Mouse (Mus musculus) midbrain, embryonic 14.5 days (tissue): Measurements from ENCODE around the gene Ankrd13d. TPM values are rescaled to one million over a fixed set of nuclear protein-coding genes. Genes with fewer than 3 reads are reported as not detected.

Source experiments
- ATAC-seq: fragments of 200-750 bp; cut with Nextera tagmentation; 2 replicates; pipeline ENCODE4 v1.8.0; 2017; ENCODE audit warnings: moderate number of reproducible peaks, moderate library complexity; ENCODE audit not compliant: low FRiP score, low TSS enrichment
- DNase-seq: peaks from one replicate; pipeline ENCODE4 v3.0.0-alpha.2; 2015
- H3K27ac ChIP-seq: fragments of 300-500 bp; sonication (generic); replicated peaks from 2 replicates; pipeline ENCODE4 v1.5.1; 2014; ENCODE audit warnings: mild to moderate bottlenecking, low read depth, low read length, moderate library complexity
- H3K27me3 ChIP-seq: fragments of 300-500 bp; sonication (generic); 2 replicates; pipeline ENCODE4 v1.6.1; 2014; ENCODE audit warnings: low read length, control low read depth, mixed read lengths; ENCODE audit not compliant: control insufficient read depth, insufficient read depth
- H3K36me3 ChIP-seq: fragments of 300-500 bp; sonication (generic); 2 replicates; pipeline ENCODE4 v1.6.1; 2014; ENCODE audit warnings: low read length, control low read depth; ENCODE audit not compliant: control insufficient read depth, insufficient read depth
- H3K4me1 ChIP-seq: fragments of 300-500 bp; sonication (generic); 2 replicates; pipeline ENCODE4 v1.6.1; 2014; ENCODE audit warnings: mild to moderate bottlenecking, antibody characterized with exemption, low read length, control low read depth; ENCODE audit not compliant: control insufficient read depth, insufficient read depth
- H3K4me2 ChIP-seq: fragments of 300-500 bp; sonication (generic); 2 replicates; pipeline ENCODE4 v1.6.1; 2014; ENCODE audit warnings: mild to moderate bottlenecking, low read length, moderate library complexity
- H3K4me3 ChIP-seq: fragments of 300-500 bp; sonication (generic); replicated peaks from 2 replicates; pipeline ENCODE4 v1.5.1; 2014; ENCODE audit warnings: low read depth, low read length
- H3K9ac ChIP-seq: fragments of 300-500 bp; sonication (generic); replicated peaks from 2 replicates; pipeline ENCODE4 v1.6.1; 2014; ENCODE audit warnings: mild to moderate bottlenecking, low read length, moderate library complexity
- H3K9me3 ChIP-seq: fragments of 300-500 bp; sonication (generic); 2 replicates; pipeline ENCODE4 v1.6.1; 2016; ENCODE audit warnings: low read length, control low read depth, mixed read lengths; ENCODE audit not compliant: control insufficient read depth
- WGBS: fragments of 180-500 bp; shearing (Covaris S2); extraction: QIAGEN DNeasy Blood & Tissue Kit; methylation state at CpG from one replicate; pipeline ENCODE4 v1.1.7; 2014; 5-methylcytosine and 5-hydroxymethylcytosine counted together
- polyA plus RNA-seq: library from polyadenylated mRNA; unstranded; fragments of >200 nt; fragmentation: Nextera tagmentation; extraction: Ambion mirVana; gene quantifications from 2 replicates; pipeline ENCODE4 v1.2.1, GENCODE M21; 2014

Ankrd13d gene
- polyA plus RNA-seq: 34.5 and 39.3 TPM in 2 replicates

GRCm38 (mm10) chr19:4282898-4283553 is at the start of gene Ankrd13d:
Ankrd13d (minus strand) TSS chr19:4283137.
- H3K9me3 ChIP-seq: no peaks in the 10 kb centered on the region
- H3K4me2 ChIP-seq: peak within 1 kb of the TSS; percentile 70
- H3K36me3 ChIP-seq: peaks cover 33% of the 10 kb centered on the region
- H3K4me1 ChIP-seq: peaks cover 8% of the 10 kb centered on the region
- peak within 1 kb of the TSS; percentile 56 for H3K4me3 ChIP-seq
- ATAC-seq: peak; percentile 93
- H3K27ac ChIP-seq: peak within 1 kb of the TSS; percentile 68
- no peaks in the 10 kb centered on the region for H3K27me3 ChIP-seq
- WGBS: under 1% methylated on average over 49 of the region's 50 CpGs
- H3K9ac ChIP-seq: peak within 1 kb of the TSS; percentile 79
- DNase-seq: peak; percentile 91

GRCm38 (mm10) chr19:4332653-4333052 is 49.7 kb upstream of the Ankrd13d start:
- Histone ChIP-seq H3K9ac (peak overlapping the region; percentile 67), H3K9me3 (no peaks in the 10 kb centered on the region), H3K27me3 (no peaks in the 10 kb centered on the region), H3K4me2 (peak overlapping the region; percentile 86), H3K27ac (peak overlapping the region; percentile 89), H3K36me3 (peaks cover 32% of the 10 kb centered on the region), H3K4me3 (peak overlapping the region; percentile 52), H3K4me1 (peaks cover 23% of the 10 kb centered on the region)
- DNase-seq (peak; percentile 61), ATAC-seq (no peak)
- under 1% methylated on average over 4 of the region's 4 CpGs for WGBS

- DNase-seq (no peak), ATAC-seq (no peak)
- no peak overlapping the region for H3K4me3 ChIP-seq
- H3K4me1 ChIP-seq: peaks cover 23% of the 10 kb centered on the region
- WGBS: 92% methylated on average over 3 of the region's 3 CpGs
- no peak overlapping the region for H3K27ac ChIP-seq
- no peak overlapping the region for H3K9ac ChIP-seq
- H3K4me2 ChIP-seq: no peak overlapping the region
- H3K36me3 ChIP-seq: peaks cover 46% of the 10 kb centered on the region
- no peaks in the 10 kb centered on the region for H3K27me3 ChIP-seq
- H3K9me3 ChIP-seq: no peaks in the 10 kb centered on the region
Measured at GRCm38 (mm10) chr19:4331273-4331672, 48.3 kb upstream of the Ankrd13d start.

GRCm38 (mm10) chr19:4330603-4331002 is 47.7 kb upstream of the Ankrd13d start:
- Histone ChIP-seq H3K27ac (no peak overlapping the region), H3K9ac (no peak overlapping the region), H3K4me3 (no peak overlapping the region), H3K4me1 (peaks cover 23% of the 10 kb centered on the region), H3K4me2 (no peak overlapping the region), H3K27me3 (no peaks in the 10 kb centered on the region), H3K9me3 (no peaks in the 10 kb centered on the region), H3K36me3 (peaks cover 53% of the 10 kb centered on the region)
- no peak for ATAC-seq
- WGBS: 92% methylated on average over 2 of the region's 2 CpGs
- DNase-seq: no peak

GRCm38 (mm10) chr19:4328737-4329304 is 45.9 kb upstream of the Ankrd13d start:
- Histone ChIP-seq H3K9me3 (no peaks in the 10 kb centered on the region), H3K27me3 (no peaks in the 10 kb centered on the region), H3K4me1 (peaks cover 17% of the 10 kb centered on the region), H3K9ac (no peak overlapping the region), H3K36me3 (peaks cover 71% of the 10 kb centered on the region), H3K4me2 (no peak overlapping the region), H3K4me3 (no peak overlapping the region), H3K27ac (no peak overlapping the region)
- no peak for DNase-seq
- 94% methylated on average over 8 of the region's 8 CpGs for WGBS
- no peak for ATAC-seq

GRCm38 (mm10) chr19:4326881-4327280 is 43.9 kb upstream of the Ankrd13d start:
- Histone ChIP-seq H3K36me3 (peaks cover 90% of the 10 kb centered on the region), H3K9me3 (no peaks in the 10 kb centered on the region), H3K4me1 (peaks cover 3% of the 10 kb centered on the region), H3K9ac (no peak overlapping the region), H3K27ac (no peak overlapping the region), H3K27me3 (no peaks in the 10 kb centered on the region), H3K4me3 (no peak overlapping the region), H3K4me2 (no peak overlapping the region)
- WGBS: 82% methylated on average over 1 of the region's 1 CpGs
- ATAC-seq (no peak), DNase-seq (no peak)

- WGBS: 91% methylated on average over 3 of the region's 3 CpGs
- Histone ChIP-seq H3K4me2 (no peak overlapping the region), H3K4me1 (no peaks in the 10 kb centered on the region), H3K27me3 (no peaks in the 10 kb centered on the region), H3K9me3 (no peaks in the 10 kb centered on the region), H3K9ac (no peak overlapping the region), H3K36me3 (peaks cover 94% of the 10 kb centered on the region), H3K27ac (no peak overlapping the region), H3K4me3 (no peak overlapping the region)
- no peak for DNase-seq
- ATAC-seq: no peak
Measured at GRCm38 (mm10) chr19:4326106-4326505, 43.2 kb upstream of the Ankrd13d start.

GRCm38 (mm10) chr19:4322134-4322533 is 39.2 kb upstream of the Ankrd13d start:
- peaks cover 98% of the 10 kb centered on the region for H3K36me3 ChIP-seq
- H3K27ac ChIP-seq: no peak overlapping the region
- ATAC-seq (no peak), DNase-seq (no peak)
- H3K4me3 ChIP-seq: no peak overlapping the region
- H3K9me3 ChIP-seq: no peaks in the 10 kb centered on the region
- H3K9ac ChIP-seq: no peak overlapping the region
- no peaks in the 10 kb centered on the region for H3K4me1 ChIP-seq
- no peak overlapping the region for H3K4me2 ChIP-seq
- WGBS: 97% methylated on average over 3 of the region's 3 CpGs
- no peaks in the 10 kb centered on the region for H3K27me3 ChIP-seq

GRCm38 (mm10) chr19:4321622-4322021 is 38.7 kb upstream of the Ankrd13d start:
- Histone ChIP-seq H3K27me3 (no peaks in the 10 kb centered on the region), H3K4me1 (no peaks in the 10 kb centered on the region), H3K4me3 (no peak overlapping the region), H3K9ac (no peak overlapping the region), H3K4me2 (no peak overlapping the region), H3K9me3 (no peaks in the 10 kb centered on the region), H3K36me3 (peaks cover 98% of the 10 kb centered on the region), H3K27ac (no peak overlapping the region)
- ATAC-seq (no peak), DNase-seq (no peak)
- WGBS: 100% methylated on average over 1 of the region's 1 CpGs
